Mouse (Mus musculus) v-Abl transformed pro-B cells (cell line): Measurements from ENCODE around the gene Htatsf1.

Experiments used
- in situ Hi-C, 2 experiments: fragments of 400-800 bp; cut with MboI; formaldehyde crosslinking; loops; one replicate each; pipeline ENCODE4 v1.15.1; 2025; ENCODE audit not compliant: unreplicated experiment in 2 of 2

Htatsf1 gene

DNA sequence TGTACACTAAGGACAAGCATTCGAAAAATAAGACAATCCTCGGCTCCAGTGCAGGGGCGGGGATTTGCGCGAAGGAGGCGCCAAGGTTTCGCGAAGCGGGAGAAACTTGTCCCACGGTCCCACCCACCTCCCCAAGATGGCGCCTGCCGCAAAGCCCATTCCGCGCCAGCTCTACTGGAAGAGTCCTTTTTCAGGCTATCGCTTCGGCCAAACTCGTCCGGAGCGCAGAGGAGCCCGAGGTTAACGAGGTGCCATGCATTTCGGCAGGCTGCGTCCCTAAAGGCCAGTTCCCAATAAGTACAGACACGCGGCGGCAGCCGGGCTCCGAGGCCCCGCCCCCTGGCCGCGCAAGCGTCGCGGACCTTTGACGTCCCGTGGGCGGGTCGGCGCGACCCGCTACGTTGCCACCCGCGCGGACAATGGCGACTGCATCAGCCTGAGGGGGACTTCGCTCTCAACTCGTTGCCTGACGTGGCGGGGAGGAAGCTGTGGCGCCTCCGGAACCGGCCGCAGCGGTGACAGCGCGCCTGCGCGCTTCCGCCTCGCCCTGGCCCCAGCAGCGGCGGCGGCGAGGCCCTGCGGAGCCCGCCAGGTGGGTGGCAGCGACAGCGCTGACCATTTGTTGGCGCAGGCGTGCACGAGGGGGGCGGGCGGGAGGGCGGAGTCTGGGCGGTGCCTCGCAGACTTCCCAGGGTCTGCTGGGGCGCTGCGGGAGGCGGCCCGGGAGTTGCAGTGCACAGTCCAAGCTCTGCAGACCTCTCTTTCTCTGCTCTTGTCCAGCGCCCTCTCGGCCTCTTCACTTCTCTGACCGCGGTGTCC, at the start of gene Htatsf1:
TSS of gene Htatsf1 (plus strand) at position 410 of the 819 bp plus-strand sequence.
- in situ Hi-C loops = loop anchor here (25.0 kb wide), 3 partner anchors 284 to 466 kb away; partner anchors contain the start of genes Mmgt1 (in 2 of the 2), Arhgef6 (in 1 of the 2) and Rbmx (in 1 of the 2)

DNA sequence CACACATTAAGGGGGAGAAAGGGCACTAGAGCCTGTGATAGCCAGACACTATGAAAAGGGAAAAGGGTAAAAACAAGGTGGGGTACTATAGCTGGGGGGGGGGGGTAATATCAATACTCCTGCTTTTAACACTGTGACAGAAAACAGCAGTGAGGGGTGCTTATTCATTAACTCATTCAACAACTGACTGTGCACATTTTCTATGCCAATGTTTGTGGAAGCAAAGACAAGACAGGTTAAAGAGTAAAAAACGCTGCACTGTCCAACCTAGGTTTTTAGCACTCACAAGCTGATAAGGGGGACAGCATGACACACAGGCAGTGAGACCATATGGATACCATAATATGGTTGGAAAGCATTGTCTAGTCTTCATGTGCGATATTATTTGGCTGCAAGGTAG, 40.5 kb upstream of the Htatsf1 start:
- in situ Hi-C loops = no loop called here

DNA sequence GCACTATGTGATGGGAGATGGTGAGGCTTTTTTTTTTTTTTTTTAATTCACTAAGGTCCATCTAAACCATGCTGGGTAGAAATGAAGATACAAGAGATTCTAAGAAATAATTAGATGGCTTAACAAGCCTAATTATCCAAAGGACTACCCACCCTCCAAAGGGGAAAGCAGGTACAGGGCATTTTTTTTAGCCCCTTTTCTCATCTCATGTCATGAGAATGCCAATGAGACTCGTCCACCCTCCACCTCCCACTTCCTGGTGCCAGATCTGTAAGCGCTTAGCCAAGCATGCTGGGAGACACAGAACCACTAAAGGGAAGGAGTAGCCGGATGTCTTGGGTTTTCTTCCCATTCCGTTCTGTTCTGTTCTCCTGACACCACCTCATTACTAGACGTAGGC, 10.6 kb upstream of the Htatsf1 start, which contains the start of gene Brs3:
TSS of gene Brs3 (plus strand) at position 301 of the 400 bp plus-strand sequence.
- in situ Hi-C loops = no loop called here

DNA sequence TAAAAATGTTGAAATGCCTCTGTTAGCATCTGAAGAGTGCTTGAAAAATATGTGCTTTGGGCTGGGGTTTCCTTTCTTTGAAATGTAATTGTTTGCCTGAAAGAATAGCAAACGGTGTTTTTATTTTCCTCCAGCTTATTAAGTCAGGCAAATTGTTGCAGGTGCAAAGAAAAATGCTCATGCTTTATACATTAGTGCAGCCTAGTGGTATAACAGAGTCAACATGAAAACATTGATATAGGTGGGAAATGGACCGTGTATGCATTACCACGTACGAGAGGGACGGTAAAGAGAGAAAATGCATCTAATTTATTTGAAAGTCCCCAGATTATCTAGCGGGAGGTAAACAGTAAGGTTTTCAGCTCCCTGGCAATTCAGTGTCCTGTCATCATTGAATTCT, 9.5 kb upstream of the Htatsf1 start:
- in situ Hi-C loops = no loop called here

DNA sequence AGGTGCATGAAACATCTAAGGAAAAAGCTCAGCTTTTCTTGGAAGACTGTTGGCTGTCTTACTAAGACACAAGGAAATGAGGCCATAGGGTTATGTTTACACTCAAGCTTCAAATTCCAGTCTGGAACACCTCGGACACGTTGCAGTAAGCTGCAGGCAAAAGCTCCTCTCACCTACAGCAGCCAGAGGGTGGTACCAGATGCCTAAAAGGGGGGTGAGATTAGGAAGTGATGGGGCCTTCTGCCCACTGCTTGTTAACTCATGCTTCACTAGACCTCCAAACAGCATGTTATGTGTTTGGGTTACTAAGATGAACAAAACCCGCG, 572 bp upstream of the Htatsf1 start:
- in situ Hi-C loops = loop anchor here (25.0 kb wide), 3 partner anchors 284 to 466 kb away; partner anchors contain the start of genes Mmgt1 (in 2 of the 2), Arhgef6 (in 1 of the 2) and Rbmx (in 1 of the 2)

DNA sequence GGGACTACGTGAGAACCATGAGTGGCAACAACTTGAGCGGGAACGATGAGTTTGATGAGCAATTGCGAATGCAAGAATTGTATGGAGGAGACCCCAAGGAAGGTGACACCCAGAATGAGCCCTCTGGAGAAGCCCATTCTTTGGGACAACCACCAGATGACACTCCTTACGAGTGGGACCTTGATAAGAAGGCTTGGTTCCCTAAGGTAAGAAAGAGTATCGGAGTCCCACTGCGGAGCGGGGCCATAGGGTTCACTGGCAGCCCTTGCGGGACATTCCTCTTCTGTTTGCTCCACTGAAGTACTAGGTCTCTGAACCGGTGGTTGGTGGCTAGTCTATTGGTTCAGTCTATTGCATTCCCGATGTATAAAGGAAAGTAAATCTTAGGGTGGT, 606 bp downstream of the Htatsf1 start:
- in situ Hi-C loops = loop anchor here (25.0 kb wide), 3 partner anchors 283 to 467 kb away; partner anchors contain the start of genes Mmgt1 (in 2 of the 2), Arhgef6 (in 1 of the 2) and Rbmx (in 1 of the 2)

DNA sequence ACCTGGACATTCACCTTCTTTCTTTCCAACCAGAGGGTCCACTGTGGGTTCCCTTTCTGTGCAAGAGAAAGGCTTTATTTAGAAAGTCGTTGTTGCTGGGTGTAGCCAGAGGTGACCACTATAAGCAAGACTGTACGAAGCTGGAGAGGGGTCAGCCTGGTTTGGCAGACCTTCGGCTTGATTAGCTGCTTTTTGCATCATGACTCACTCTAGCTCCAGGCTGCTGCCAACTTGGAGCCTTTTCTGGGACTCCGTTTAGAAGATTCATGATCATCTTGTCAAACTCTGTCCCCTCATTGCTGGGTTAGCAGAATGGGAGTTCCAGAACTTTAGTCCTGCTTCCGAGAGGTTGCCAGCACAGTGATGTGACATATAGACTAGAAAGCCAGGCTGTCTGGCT, 28.1 kb downstream of the Htatsf1 start:
- in situ Hi-C loops = loop anchor here in 1 of 2 experiments (25.0 kb wide), 1 partner anchor 106 kb away; no protein-coding TSS in a partner anchor

DNA sequence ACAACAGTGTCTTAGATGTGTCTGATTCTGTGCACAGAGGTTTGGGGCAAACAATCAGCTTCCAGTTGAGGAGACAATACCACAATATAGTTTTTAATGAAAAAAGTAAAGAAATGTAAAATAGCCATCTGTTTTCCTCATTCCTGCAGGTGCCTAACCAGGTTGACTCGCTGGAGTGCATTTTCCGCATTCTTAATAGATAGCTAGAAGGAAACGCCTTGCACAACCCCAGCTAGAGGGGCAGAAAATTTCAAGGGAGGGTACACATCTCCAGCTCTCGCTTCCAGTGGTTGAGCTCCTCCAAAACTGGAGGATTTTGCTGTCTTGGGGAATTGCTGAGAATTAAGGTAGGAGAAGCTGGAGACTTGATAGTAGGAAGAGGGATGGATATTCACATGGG, 34.4 kb downstream of the Htatsf1 start, which contains the start of gene Vgll1:
TSS of gene Vgll1 (plus strand) at position 301 of the 400 bp plus-strand sequence.
- in situ Hi-C loops = loop anchor here in 1 of 2 experiments (25.0 kb wide), 1 partner anchor 99 kb away; no protein-coding TSS in a partner anchor

DNA sequence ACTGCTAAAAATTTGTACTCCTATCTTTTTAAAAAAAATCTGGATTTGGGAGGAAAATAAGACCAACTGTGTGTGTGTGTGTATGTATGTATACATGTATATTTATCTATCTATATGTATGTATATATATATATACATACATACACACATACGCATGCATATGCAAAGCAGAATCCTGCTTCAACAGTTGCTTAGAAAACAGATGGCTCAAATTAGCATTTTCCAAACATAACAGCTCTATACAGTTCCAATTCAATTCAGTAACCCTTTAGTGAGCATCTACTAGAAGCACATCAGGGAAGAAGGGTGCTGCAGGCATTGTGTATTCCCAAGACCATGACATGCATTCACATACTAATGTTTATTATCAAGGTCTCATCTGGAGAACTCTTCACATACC, 50.0 kb downstream of the Htatsf1 start:
- in situ Hi-C loops = no loop called here

DNA sequence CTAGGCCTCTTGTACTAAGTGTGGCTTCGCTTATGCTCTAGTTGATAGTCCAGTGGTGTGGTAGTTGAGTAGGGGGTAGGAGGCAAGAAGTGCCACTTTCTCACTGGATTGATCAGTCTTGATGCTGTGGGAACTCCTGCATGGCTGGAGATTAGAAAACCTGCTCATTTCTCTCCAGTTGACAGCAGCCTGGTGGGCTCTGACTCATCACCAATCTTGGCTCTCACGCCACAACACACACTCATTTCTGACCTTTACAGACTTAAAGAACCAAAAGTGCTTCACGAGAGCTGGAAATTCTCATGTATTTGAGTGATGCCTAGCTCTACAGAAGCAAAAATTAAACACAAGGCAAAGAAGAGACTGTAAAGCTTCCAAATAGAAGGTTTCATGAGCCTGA, 53.6 kb downstream of the Htatsf1 start:
- in situ Hi-C loops = no loop called here
